Mouse (Mus musculus) kidney, postnatal 10 days (tissue): Measurements from ENCODE around the gene Rhobtb3.
"Not testable (repeated sequence)": the region's sequence is repeated elsewhere in the genome, so short reads cannot be mapped to it uniquely, and the experiment has no call there.

Source experiments
- DNase-seq: peaks from one replicate; pipeline ENCODE4 v3.0.0; 2021; ENCODE audit warnings: mixed read lengths

Rhobtb3 gene

GRCm38 (mm10) chr13:75927951-75928350 lies 15.8 kb downstream of the Rhobtb3 start:
- no peak for DNase-seq

- DNase-seq = no peak
Observed at GRCm38 (mm10) chr13:75914151-75914550, 29.6 kb downstream of the Rhobtb3 start.

GRCm38 (mm10) chr13:75908187-75908586 lies 35.5 kb downstream of the Rhobtb3 start:
- DNase-seq = no peak

DNA sequence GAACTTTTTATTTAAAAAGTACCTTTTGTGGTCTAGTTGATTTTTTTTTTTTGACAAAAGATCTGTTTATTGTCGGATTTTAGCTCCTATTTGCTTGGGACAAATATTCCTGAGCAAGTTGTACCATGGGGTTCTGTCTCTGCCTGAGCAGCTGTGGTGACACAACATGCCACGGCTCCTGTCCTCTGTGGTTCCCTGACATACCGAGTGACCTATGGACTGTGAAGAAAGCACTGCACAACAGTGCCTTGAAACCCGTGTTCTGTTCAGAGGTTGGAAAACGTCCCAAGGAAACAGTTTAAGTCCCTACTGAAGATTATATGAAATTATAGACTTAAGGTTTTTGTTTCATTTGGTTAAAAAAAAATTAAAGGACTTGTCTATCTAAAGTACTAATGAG lies 36.6 kb downstream of the Rhobtb3 start:
- DNase-seq = no peak

DNA sequence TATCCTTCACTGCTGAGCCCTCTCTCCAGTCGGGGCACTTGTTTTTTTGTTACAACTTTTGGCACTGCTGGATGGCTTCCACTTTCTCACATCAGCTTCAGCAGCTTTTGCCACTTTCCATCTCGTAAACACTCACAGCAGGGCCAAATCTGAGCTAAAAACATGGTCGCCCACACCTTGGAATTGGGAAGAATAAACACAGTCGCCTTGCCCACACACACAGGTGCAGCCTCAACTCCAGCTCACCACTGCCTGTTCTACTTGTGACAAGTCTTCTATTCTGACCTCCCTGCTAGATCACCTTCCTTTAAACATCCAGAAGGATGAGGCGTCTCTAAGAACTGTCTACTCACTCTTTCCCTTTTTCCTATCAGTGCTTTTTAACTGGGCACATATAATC lies 39.1 kb downstream of the Rhobtb3 start:
- DNase-seq = no peak

- DNase-seq = not testable (repeated sequence)
Observed at GRCm38 (mm10) chr13:75900928-75901327, 42.8 kb downstream of the Rhobtb3 start.

DNA sequence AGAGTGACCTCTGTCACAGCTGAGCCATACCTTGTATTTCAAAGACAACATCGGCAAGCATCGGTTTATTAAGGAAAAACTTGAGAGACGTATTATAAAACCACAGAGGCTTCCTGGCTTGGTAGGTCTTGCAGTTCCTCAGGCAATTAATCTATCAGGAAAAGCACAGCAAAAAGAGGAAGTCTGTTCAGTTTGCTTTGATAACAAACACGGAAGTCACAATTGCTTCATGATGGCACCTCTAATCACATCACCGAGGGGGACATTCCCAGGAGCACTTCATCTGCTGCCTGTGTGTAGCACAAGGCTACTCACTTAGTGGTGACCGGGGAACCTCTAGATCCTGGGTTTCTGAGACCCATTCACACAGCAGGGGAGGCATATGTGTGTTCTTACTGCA lies 50.8 kb downstream of the Rhobtb3 start:
- no peak for DNase-seq

DNA sequence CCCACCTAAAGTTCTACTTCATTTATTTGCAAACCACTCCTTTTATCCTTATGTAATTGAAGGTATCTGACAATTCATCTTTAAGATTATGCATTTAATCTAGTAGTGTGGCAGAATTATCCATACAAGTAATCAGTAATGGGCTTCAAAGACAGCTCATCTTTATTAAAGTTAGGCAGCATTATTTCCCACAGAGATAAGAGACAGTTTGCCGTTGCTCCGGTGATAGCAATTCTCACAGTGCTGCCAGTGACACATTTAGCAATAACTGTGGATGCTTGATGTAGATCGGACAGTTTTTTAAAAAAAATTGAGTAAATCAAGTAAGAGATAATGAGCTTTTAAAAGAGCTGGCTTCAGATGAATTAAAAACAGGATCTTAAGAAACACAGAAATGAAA lies 51.4 kb downstream of the Rhobtb3 start:
- DNase-seq = no peak

GRCm38 (mm10) chr13:75891868-75892267 lies 51.9 kb downstream of the Rhobtb3 start:
- no peak for DNase-seq

- DNase-seq = no peak
Observed at GRCm38 (mm10) chr13:75883792-75884191, 59.9 kb downstream of the Rhobtb3 start.

GRCm38 (mm10) chr13:75880501-75880900 lies 63.2 kb downstream of the Rhobtb3 start:
- DNase-seq = no peak

DNA sequence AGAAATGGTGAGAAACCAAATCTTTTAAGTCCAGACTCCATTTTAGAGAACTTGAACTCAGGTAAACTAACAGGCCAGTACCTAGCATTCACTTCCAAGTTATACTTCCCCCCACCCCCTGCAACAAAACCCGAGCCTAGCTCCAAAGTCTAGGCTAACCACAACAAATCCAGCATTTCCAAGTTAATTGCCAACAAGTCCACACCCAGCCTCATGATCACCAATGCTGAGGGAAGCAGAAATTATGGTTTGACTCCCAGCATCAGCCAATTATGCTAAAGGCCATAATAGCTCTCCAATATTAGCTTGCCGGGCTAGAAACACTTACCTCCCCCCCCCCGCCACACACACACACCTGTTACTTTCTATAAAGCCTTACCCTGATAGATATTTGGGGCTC lies 64.0 kb downstream of the Rhobtb3 start:
- no peak for DNase-seq

DNA sequence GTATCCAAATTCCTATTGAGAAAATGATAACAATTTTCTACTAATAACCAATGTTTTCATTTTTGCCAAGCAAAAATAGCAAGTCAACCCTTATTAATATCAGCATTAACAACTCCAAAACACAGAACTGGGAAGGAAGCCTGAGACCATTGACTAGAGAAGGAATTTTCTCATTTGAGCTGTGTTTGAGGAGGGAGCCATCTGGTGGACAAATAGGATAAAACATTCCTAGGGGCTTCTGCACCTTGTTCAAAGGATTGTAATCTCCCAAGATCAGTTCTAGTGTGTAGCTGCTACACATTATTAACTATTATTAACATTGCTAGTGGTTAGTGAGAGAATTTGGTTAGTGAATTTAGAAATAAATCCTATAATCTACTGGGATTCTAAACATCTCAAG lies 65.8 kb downstream of the Rhobtb3 start:
- DNase-seq = peak; percentile 50

- DNase-seq = no peak
Observed at GRCm38 (mm10) chr13:75876592-75876991, 67.1 kb downstream of the Rhobtb3 start.

GRCm38 (mm10) chr13:75876188-75876587 lies 67.5 kb downstream of the Rhobtb3 start:
- DNase-seq = not testable (repeated sequence)

DNA sequence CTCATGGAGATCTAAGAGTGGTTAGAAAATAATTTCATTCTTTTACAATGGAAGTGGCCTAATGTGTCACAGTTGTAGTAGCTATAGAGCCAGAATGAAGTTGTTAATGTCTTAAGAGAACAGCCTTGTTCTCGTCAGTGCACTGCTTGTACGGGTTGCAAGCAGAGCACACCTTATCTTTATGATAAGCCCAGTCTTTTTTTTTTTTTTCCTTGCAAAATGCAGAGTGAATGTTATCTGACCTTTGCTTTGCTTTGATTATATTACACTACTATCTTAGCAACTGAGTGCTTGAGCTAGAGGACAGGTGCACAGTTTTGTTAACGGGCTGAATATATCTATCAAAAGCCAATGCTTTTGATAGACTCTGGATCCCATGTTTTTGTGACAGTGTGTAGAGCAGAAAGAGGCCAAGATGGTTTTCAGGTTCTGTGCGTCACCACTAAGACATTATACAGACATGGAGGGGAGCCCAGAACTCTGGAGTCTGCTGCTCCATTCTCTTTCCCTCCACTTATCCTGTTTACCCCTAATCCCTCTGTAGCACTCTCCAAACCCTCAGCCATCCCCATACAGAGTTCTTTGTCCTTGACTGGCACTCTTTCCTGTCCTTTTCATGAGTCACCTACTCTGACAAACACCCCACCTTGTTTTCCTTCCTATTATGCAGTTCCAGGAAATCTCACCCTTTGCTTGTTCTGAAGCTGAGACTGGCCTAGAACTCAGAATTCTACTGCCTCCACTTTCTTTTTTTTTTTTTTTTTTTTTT lies 68.9 kb downstream of the Rhobtb3 start:
- DNase-seq = no peak

- DNase-seq = no peak
Observed at GRCm38 (mm10) chr13:75867876-75868275, 75.8 kb downstream of the Rhobtb3 start.

- no peak for DNase-seq
Observed at GRCm38 (mm10) chr13:75865486-75866184, 78.1 kb downstream of the Rhobtb3 start.

GRCm38 (mm10) chr13:75859264-75859844 lies 84.4 kb downstream of the Rhobtb3 start:
- DNase-seq = no peak

GRCm38 (mm10) chr13:75853118-75853517 lies 90.6 kb downstream of the Rhobtb3 start:
- no peak for DNase-seq

GRCm38 (mm10) chr13:75852027-75852426 lies 91.7 kb downstream of the Rhobtb3 start:
- DNase-seq = no peak

DNA sequence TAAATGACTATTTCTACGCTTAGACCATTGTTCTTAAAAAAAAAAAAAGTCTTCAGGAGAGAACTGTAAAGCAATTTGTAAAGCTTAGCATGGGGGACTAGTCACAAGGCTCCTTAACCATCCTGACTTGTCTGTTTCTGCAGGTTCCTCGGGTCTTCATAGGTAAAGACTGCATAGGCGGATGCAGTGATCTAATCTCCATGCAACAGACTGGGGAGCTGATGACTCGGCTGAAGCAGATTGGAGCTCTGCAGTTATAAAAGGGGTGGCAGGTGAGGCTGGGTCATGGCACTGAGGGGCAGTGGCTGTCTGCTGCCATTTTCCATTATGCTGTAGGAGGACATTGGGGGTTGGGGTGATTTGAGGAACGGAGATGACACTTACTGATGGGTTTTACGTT lies 96.7 kb downstream of the Rhobtb3 start:
- no peak for DNase-seq

DNA sequence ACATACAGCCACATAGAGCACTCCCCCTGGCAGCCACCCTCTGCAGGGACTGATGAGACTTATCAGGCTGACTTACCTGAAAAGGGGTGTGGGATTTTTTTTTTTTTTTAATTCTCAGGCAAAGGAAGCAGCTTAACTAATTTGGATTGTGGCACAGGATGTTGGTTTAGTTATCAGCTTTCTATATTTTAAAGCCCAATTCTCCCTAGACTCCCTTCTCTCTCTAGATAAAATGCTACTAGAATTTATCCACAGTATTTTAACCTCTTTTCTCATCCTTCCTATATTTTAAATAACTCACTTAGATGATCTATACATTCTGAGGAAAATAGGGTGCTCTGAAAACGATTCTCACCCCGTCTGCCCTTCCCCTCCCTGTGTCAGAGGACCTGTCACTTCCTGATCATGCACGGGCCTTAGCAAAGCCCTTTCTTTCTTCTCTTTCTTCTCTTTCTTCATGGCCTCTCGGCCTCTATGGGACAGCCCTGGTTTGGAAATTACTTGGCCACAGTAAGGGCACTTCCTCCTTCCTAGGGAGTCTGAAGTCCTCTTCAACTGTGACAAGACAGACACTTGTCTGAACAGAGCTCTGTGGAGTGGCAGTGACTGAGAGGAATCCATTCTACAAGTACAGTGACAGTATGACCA lies 98.1 kb downstream of the Rhobtb3 start:
- no peak for DNase-seq
